Mouse (Mus musculus) embryo, embryonic 10.5 days (tissue): ENCODE results near the gene Gm28038.

Experiments
- DNase-seq: peaks from one replicate; pipeline ENCODE4 v3.0.0-alpha.2; 2015; ENCODE audit warnings: low spot score

Gm28038 gene

DNA sequence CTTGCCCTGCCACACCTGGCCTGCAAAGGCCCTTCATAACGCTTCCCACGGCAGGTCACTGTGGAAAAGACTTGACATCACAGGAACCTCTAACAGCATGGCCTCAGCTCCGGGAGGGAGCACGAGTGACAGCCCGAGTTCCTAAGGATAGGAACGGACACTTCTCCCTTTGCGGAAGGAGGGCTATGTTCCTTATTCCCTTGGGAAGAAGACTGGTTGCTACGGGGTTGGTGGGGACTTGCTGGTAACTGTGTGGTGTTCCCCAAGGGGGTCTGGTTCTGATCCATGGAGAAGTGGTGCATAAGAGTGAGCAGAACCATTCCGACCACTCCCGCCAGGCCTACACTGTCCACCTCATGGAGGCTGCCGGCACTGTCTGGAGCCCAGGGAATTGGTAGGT is at the start of gene Gm28038:
Gene Gm28038, plus strand, starts transcription at position 301 of the 400 bp plus-strand sequence.
- DNase-seq: no peak

GRCm38 (mm10) chr2:30235593-30235992 is 45.2 kb upstream of the Gm28038 start:
- no peak for DNase-seq

DNA sequence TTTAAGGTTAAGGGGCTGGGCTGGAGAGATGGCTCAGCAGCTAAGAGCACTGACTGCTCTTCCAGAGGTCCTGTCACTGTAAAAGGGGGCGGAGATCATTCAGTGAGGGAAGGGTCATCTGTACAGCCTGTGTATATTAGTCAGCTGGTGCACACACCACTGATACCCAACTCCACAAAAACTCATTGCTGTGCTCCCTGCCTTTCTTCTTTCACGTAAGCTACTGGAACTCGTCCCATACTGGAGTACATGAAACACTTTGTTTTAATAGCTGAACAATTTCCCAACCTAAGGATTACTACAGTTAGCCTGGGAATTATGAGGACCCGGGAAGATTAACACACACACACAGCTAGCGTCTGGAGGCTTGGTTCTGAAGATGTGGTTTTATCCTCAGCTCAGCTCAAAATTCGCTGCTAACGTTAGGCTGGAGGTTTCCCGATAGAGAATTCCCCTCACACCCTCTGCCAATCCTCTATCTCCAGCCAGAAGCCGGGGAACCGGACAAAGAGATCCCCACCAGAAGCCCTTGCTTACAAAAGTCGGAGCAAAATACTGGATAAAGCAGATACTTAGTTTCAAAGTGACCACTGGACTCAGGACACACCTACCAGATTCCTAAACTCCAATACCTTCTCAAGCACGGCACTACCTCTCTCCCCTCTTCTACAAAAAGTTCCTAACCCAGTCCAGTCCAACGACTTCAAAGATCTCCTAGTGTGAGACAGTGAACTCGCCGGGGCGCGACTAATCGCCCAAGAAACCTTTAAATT is 44.2 kb upstream of the Gm28038 start:
- DNase-seq: peak; percentile 55

DNA sequence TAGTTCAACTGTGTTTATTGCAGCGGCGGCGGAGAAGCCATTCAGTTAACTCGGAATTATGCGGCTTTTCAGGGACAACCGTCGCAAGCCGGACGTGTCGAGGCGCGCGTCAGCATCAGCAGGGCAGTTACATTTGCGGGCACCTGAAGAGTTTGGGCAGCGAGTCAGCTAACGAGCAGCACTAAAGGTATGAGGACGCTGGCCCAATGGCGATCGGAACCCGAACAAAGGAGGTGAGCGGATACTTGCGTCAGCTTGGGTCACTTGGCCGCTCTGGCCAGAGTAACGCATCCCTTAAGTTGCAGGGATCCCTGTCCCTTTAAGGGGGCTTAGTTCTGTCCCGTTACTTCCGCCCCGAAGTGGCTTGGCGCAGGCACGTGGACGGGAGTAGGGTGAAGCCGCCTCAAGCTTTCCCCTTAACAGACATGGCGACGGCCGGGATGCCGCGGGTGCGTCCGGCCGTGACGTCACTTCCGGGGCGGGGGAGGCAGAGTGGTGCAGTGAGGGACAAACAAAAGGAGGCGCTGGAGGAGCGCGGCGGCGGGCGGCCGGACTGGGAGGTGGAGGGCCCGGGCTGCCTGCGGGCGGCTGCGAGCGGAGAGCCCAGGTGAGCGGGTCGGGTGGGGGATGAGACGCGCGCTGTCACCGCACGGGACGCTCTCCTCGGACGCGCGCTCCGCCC is 43.5 kb upstream of the Gm28038 start, which contains the start of gene Lrrc8a:
Gene Lrrc8a, plus strand, starts transcription at position 517 of the 682 bp plus-strand sequence.
- DNase-seq: peak; percentile 98

DNA sequence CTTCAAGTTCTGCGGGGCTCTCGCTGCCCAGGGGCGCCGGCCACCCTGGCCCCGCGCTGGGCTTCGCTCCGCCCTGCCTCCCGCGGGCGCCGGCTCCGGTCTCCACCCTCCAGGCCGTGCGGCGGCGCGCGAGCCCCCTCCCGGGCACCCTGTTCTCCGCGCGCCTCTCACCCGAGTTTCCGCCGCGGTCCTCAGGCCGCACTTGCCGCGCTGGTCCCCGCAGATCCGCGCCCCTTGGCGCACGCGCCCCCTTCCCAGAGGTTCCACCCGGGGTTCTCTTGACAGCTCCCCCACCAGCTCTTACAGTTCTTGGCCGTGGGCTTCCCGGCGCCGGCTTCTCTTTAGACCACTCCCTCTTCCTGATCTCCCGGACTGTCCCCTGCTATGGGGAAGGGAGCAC is 43.0 kb upstream of the Gm28038 start:
- peak; percentile 69 for DNase-seq

DNA sequence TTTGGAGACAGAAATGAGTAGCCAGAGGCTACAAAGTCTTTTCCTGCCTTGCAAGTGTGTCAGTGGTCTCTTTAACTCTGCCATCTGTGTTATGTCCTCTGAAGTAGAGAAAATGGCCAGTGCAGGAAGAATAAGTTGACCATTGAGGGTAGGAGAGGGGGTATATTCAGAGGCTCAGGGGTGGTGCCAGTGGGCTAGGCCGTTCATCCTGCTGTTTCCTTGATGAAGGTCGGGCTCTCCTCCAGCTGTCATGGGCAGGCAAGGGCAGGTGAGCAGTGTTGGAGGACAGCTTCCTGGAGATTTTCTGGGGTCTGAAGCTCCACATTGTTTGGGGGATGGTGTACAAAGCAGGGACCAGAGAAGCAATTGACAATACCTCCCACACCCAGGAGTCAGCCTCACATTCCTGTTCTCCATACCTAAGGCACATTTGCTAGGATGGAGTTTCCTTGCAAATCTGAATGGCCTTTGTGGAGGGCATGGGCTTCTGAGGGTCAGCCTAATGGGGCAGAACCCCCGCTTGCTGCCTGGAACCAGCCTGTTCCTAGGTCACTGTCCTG is 41.9 kb upstream of the Gm28038 start:
- DNase-seq: no peak

DNA sequence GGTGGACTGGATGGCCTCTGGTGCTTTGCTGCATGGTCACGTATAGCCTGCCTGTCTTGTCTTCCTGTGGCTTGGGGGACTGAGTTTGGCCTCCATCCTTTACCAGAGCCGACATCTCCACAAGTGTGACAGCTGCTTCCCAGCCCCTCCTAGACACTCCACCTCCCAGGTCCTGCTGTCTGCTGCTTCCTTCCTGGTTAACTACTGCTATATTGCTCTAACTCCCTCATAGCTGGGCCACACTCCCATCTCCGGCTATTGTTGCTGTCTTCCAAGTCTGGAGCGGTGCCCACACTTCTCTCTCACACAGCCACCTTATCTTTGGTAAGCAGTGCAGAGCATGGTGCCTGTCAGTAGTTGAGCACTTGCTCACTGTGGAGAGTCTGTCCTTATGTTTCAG is 41.1 kb upstream of the Gm28038 start:
- DNase-seq: no peak

- no peak for DNase-seq
Measured at GRCm38 (mm10) chr2:30240267-30240666, 40.6 kb upstream of the Gm28038 start, which contains the start of gene Gm28035. TSS of gene Gm28035 (plus strand) at chr2:30240567.

- peak; percentile 69 for DNase-seq
Measured at GRCm38 (mm10) chr2:30242509-30242908, 38.3 kb upstream of the Gm28038 start.

DNA sequence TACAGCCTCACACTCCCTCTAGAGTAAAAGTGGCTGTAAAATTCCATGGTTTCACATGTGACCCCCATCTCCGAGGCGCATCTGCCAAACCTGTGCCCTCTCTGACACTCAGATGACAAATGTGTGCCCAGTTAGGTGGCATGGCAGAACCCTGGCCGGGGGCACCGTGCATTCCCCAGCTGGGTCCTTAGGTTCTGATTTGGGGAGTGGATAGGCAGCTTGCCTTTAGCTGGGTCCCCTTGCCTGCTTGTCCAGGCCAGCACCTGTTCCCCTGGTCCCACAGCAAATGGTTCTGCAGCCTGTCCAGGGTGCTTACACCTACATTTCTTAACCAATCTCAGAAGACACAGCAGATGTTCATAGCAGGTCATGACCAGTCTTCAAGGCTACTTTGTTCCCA is 37.5 kb upstream of the Gm28038 start:
- DNase-seq: no peak

GRCm38 (mm10) chr2:30244595-30245178 is 36.2 kb upstream of the Gm28038 start:
- DNase-seq: no peak

DNA sequence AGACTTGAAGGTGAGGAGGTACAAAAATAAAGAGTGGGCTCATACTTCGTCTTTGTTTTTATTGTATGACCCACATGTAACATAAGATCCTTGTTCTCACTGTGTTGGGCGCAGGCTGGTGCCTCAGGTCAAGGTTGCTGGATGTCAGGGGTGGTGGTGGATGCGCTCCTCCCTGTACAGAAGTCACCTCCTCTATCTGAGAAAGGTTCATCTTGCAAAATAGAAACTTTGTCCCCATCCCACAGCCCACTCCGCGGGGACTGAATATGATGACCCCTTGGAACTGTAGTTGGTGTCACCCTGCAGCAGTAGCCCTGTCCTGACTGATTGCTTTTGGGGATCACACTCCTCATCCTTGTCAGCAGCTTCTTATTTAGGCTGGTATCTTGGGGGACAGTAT is 33.8 kb upstream of the Gm28038 start:
- no peak for DNase-seq

DNA sequence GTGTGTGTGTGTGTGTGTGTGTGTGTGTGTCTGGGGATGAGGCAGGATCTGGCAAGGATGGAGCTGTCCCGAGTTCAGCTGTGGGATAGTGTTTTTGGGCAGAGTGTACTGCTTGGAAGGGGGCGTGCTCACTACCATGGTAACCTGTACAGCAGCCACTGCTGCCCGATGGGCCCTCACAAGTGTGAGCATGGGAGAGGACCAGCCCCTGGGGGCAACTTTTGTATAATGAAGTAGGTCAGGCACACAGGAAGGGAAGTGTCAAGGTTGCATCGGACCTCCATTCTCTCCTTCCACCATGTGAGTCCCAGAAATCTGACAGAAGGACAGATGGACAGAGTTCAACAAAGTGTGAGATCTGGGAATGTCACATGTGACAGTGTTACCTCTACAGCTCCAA is 33.2 kb upstream of the Gm28038 start:
- DNase-seq: no peak

GRCm38 (mm10) chr2:30249182-30249581 is 31.7 kb upstream of the Gm28038 start:
- no peak for DNase-seq

DNA sequence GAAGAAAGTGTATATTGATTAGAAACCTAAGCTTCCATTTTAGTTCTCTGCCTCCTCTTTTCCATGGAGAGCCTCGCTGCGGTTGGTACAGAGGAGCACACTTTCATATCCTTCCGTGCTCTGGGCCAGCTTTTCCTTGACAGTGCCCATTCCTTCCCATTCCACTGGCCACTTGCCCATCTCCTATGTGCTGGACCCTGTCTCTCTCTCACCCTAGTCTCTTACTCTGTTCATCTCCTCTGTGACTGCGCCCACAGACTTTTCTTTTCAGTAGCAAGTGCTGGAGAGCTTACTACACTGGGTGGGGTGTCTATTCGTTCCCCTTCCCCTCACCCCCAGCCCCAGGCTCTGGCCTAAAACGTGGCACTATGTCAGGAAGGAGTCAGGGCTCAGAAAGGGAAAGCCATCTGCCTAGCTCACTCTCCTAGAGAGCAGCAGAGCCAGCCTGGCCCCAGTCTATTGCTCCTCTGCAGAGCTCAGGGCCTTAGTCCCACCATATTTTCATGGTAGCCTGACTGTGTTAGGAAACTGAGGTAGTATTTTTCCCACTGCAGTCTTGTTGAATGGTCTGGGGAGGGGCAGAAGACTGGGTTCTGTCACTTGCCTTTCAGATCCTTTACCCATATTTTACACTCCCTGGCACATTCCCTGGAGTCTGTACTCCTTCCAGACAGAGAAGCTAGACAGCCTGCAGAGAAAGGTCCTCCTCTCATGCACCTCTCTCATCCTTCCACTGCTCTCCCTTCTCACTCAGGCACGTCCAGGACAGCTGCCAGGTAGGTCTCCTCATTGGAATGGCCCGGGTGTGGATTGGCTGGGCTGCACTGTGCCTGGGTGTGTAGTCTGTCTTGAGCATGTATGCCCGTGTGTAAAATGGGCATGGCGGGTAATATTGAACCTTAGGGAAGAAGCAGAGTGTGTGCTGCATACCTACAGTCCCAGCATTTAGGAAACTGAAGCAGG is 30.4 kb upstream of the Gm28038 start:
- DNase-seq: no peak

- no peak for DNase-seq
Measured at GRCm38 (mm10) chr2:30251417-30252104, 29.3 kb upstream of the Gm28038 start.

DNA sequence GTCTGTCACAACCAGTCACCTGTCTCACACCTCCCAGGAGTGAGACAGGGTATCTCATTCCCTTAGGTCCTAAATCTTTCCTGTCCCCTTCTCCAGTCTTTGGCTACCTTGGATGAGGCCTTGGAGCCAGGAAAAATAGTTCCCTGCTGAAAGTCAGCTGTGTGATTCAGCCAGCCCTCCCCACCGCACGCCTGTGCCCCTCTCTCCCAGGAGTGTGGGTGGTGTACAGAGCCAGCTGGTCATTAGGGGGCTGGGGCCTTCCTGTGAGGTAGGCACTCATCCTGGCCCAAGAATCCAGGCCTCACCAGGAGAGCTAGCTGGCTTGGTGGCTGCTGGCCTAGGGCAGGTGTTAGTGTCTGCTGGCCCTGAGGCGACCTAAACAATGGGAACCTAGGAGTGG is 28.3 kb upstream of the Gm28038 start:
- no peak for DNase-seq

GRCm38 (mm10) chr2:30253809-30254208 is 27.0 kb upstream of the Gm28038 start:
- no peak for DNase-seq

GRCm38 (mm10) chr2:30255631-30256395 is 25.0 kb upstream of the Gm28038 start:
- DNase-seq: no peak
